Mouse (Mus musculus) embryonic facial prominence, embryonic 11.5 days (tissue): ENCODE results near the gene Klk1b3. TPM values are rescaled to one million over a fixed set of nuclear protein-coding genes. Genes with fewer than 3 reads are reported as not detected.
"Not testable (repeated sequence)": the region's sequence is repeated elsewhere in the genome, so short reads cannot be mapped to it uniquely, and the experiment has no call there.

Experiments used
- ATAC-seq: fragments of 200-750 bp; cut with Nextera tagmentation; replicated peaks from 2 replicates; pipeline ENCODE4 v1.8.0; 2017; ENCODE audit warnings: low read depth; ENCODE audit not compliant: insufficient number of reproducible peaks, low FRiP score, low TSS enrichment
- DNase-seq: peaks from one replicate; pipeline ENCODE4 v3.0.0-alpha.2; 2015; ENCODE audit warnings: low spot score
- H3K27ac ChIP-seq: fragments of 300-500 bp; sonication (generic); replicated peaks from 2 replicates; pipeline ENCODE4 v1.5.1; 2014; ENCODE audit warnings: mild to moderate bottlenecking, low read depth, low read length, control low read depth
- H3K27me3 ChIP-seq: fragments of 300-500 bp; sonication (generic); 2 replicates; pipeline ENCODE4 v1.6.1; 2014; ENCODE audit warnings: mild to moderate bottlenecking, low read length, moderate library complexity, mixed read lengths; ENCODE audit not compliant: control insufficient read depth, insufficient read depth
- H3K36me3 ChIP-seq: fragments of 300-500 bp; sonication (generic); replicated peaks from 2 replicates; pipeline ENCODE4 v1.6.1; 2014; ENCODE audit warnings: low read depth, mild to moderate bottlenecking, low read length, moderate library complexity, mixed read lengths; ENCODE audit not compliant: control insufficient read depth, insufficient read depth
- H3K4me1 ChIP-seq: fragments of 300-500 bp; sonication (generic); 2 replicates; pipeline ENCODE4 v1.6.1; 2014; ENCODE audit warnings: low read length, mixed read lengths; ENCODE audit not compliant: control insufficient read depth, insufficient read depth
- H3K4me2 ChIP-seq: fragments of 300-500 bp; sonication (generic); 2 replicates; pipeline ENCODE4 v1.6.1; 2014; ENCODE audit warnings: low read depth, mild to moderate bottlenecking, control low read depth, low read length, moderate library complexity
- H3K4me3 ChIP-seq: fragments of 300-500 bp; sonication (generic); 2 replicates; pipeline ENCODE4 v1.5.1; 2014; ENCODE audit warnings: low read depth, low read length, control low read depth
- H3K9ac ChIP-seq: fragments of 300-500 bp; sonication (generic); replicated peaks from 2 replicates; pipeline ENCODE4 v1.6.1; 2014; ENCODE audit warnings: mild to moderate bottlenecking, control low read depth, low read length
- H3K9me3 ChIP-seq: fragments of 300-500 bp; sonication (generic); replicated peaks from 2 replicates; pipeline ENCODE4 v1.6.1; 2016; ENCODE audit warnings: mild to moderate bottlenecking, low read length, inconsistent platforms, mixed read lengths; ENCODE audit not compliant: control insufficient read depth
- WGBS: fragments of 180-500 bp; shearing (Covaris S2); extraction: QIAGEN DNeasy Blood & Tissue Kit; methylation state at CpG from one replicate; pipeline ENCODE4 v1.1.7; 2014; 5-methylcytosine and 5-hydroxymethylcytosine counted together
- polyA plus RNA-seq: library from polyadenylated mRNA; unstranded; fragments of >200 nt; fragmentation: Nextera tagmentation; extraction: Ambion mirVana; gene quantifications from 2 replicates; pipeline ENCODE4 v1.2.1, GENCODE M21; 2014

Klk1b3 gene
- polyA plus RNA-seq, 1 experiment from 2014 or later, result not detected

GRCm38 (mm10) chr7:44221601-44222000 is 23.6 kb downstream of the Klk1b3 start:
- 68% methylated on average over 8 of the region's 10 CpGs for WGBS
- not testable (repeated sequence) for DNase-seq, H3K4me1 ChIP-seq, H3K4me3 ChIP-seq, H3K9ac ChIP-seq, H3K36me3 ChIP-seq, ATAC-seq, H3K4me2 ChIP-seq, H3K27me3 ChIP-seq, H3K9me3 ChIP-seq, H3K27ac ChIP-seq

- ATAC-seq, H3K4me2 ChIP-seq, DNase-seq, H3K36me3 ChIP-seq, H3K9me3 ChIP-seq, H3K4me1 ChIP-seq, H3K27ac ChIP-seq, H3K27me3 ChIP-seq, H3K4me3 ChIP-seq, H3K9ac ChIP-seq: not testable (repeated sequence)
- 89% methylated on average over 6 of the region's 6 CpGs for WGBS
These were observed 24.3 kb downstream of the Klk1b3 start for GRCm38 (mm10) chr7:44222335-44222734.

GRCm38 (mm10) chr7:44225076-44225475 is 27.1 kb downstream of the Klk1b3 start, which contains the start of gene Klk1:
Klk1 (plus strand) TSS chr7:44225360.
- Histone ChIP-seq H3K4me2 (no peak within 1 kb of the TSS), H3K36me3 (no peaks in the 10 kb centered on the region), H3K4me3 (no peak within 1 kb of the TSS), H3K9ac (no peak within 1 kb of the TSS), H3K4me1 (no peaks in the 10 kb centered on the region), H3K27ac (no peak within 1 kb of the TSS), H3K27me3 (no peaks in the 10 kb centered on the region), H3K9me3 (no peaks in the 10 kb centered on the region)
- ATAC-seq (no peak), DNase-seq (no peak)
- WGBS, result 73% methylated on average over 1 of the region's 1 CpGs

GRCm38 (mm10) chr7:44235909-44236308 is 37.9 kb downstream of the Klk1b3 start, which contains the start of gene Gm36864:
Gm36864 (plus strand) TSS chr7:44236177.
- H3K4me2 ChIP-seq, result no peak within 1 kb of the TSS
- whole genome bisulfite sequencing, result 89% methylated on average over 3 of the region's 3 CpGs
- no peak within 1 kb of the TSS for H3K9ac ChIP-seq
- H3K36me3 ChIP-seq, result no peaks in the 10 kb centered on the region
- H3K27me3 ChIP-seq, result no peaks in the 10 kb centered on the region
- DNase-seq (no peak), ATAC-seq (no peak)
- no peak within 1 kb of the TSS for H3K4me3 ChIP-seq
- H3K9me3 ChIP-seq, result no peaks in the 10 kb centered on the region
- no peak within 1 kb of the TSS for H3K27ac ChIP-seq
- no peaks in the 10 kb centered on the region for H3K4me1 ChIP-seq

GRCm38 (mm10) chr7:44239913-44240312 is 41.9 kb downstream of the Klk1b3 start:
- H3K9ac ChIP-seq, result no peak overlapping the region
- no peak for ATAC-seq
- H3K27ac ChIP-seq, result no peak overlapping the region
- H3K27me3 ChIP-seq, result no peaks in the 10 kb centered on the region
- WGBS, result 50% methylated on average over 2 of the region's 2 CpGs
- no peaks in the 10 kb centered on the region for H3K4me1 ChIP-seq
- H3K4me2 ChIP-seq, result no peak overlapping the region
- no peak overlapping the region for H3K4me3 ChIP-seq
- H3K36me3 ChIP-seq, result no peaks in the 10 kb centered on the region
- DNase-seq, result no peak
- no peaks in the 10 kb centered on the region for H3K9me3 ChIP-seq

- no peaks in the 10 kb centered on the region for H3K9me3 ChIP-seq
- no peak overlapping the region for H3K4me3 ChIP-seq
- H3K4me2 ChIP-seq, result no peak overlapping the region
- no peaks in the 10 kb centered on the region for H3K36me3 ChIP-seq
- H3K9ac ChIP-seq, result no peak overlapping the region
- 71% methylated on average over 1 of the region's 1 CpGs for WGBS
- no peak overlapping the region for H3K27ac ChIP-seq
- no peak for DNase-seq
- no peaks in the 10 kb centered on the region for H3K4me1 ChIP-seq
- H3K27me3 ChIP-seq, result no peaks in the 10 kb centered on the region
- no peak for ATAC-seq
These were observed 42.7 kb downstream of the Klk1b3 start for GRCm38 (mm10) chr7:44240712-44241111.

GRCm38 (mm10) chr7:44241163-44241562 is 43.2 kb downstream of the Klk1b3 start:
- H3K27ac ChIP-seq, result no peak overlapping the region
- no peaks in the 10 kb centered on the region for H3K4me1 ChIP-seq
- H3K4me2 ChIP-seq, result no peak overlapping the region
- ATAC-seq, result no peak
- WGBS, result 58% methylated on average over 2 of the region's 2 CpGs
- no peaks in the 10 kb centered on the region for H3K9me3 ChIP-seq
- DNase-seq, result no peak
- no peak overlapping the region for H3K4me3 ChIP-seq
- no peaks in the 10 kb centered on the region for H3K36me3 ChIP-seq
- H3K9ac ChIP-seq, result no peak overlapping the region
- no peaks in the 10 kb centered on the region for H3K27me3 ChIP-seq

- no peak for ATAC-seq
- H3K4me2 ChIP-seq, result no peak overlapping the region
- peaks cover under 1% of the 10 kb centered on the region for H3K36me3 ChIP-seq
- no peak for DNase-seq
- 70% methylated on average over 1 of the region's 1 CpGs for WGBS
- no peak overlapping the region for H3K27ac ChIP-seq
- H3K9me3 ChIP-seq, result no peaks in the 10 kb centered on the region
- no peak overlapping the region for H3K9ac ChIP-seq
- H3K27me3 ChIP-seq, result no peaks in the 10 kb centered on the region
- no peak overlapping the region for H3K4me3 ChIP-seq
- H3K4me1 ChIP-seq, result no peaks in the 10 kb centered on the region
These were observed 46.1 kb downstream of the Klk1b3 start for GRCm38 (mm10) chr7:44244080-44244479.
